In the genomic region with DNA sequence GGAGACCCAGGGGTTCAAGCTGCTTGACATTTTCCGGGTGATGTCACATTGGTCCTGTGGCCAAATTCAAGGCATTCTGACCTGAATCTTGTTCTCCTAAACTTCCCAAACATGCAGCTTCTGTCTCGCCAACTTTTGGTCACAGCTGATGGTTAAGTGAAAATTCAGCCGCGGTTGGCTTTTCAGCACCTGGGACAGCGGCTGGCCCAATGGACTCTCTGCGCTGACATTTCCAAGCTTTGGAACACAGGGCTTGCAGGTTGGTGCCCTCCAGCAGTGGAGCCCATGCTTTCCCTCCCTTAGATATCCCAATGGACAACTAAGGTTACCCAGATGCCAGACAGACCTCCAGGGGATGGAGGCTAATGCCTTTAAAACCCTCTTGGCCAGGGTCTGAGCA, we compare ENCODE assay signal across 12 mouse cellular contexts.
DNase-seq lines count a peak whose midpoint lies in the region; TF ChIP-seq lines count a peak whose summit lies in the region.
"Had no signal": no experiment of that assay in that cellular context is flagged by ENCODE, and none has a peak within 500 bp of the region (broad histone marks: within the 10 kb centered on the region; RNA-seq: fewer than 3 reads in every experiment).

No protein-coding gene starts in this region.

- 76% methylated on average over 6 of the region's 6 CpGs for WGBS in cerebellum, adult 2 months

- TF ChIP-seq POLR2A in cerebellum, adult 2 months (IDR thresholded peaks at IDR 0.05; ENCODE audit: borderline replicate concordance, insufficient read depth, low read length): no peak

- no peak overlapping the region for H3K27ac ChIP-seq in cerebellum, adult 2 months (ENCODE audit: insufficient read depth, low read length)
- H3K27ac ChIP-seq: hindbrain, embryonic 12.5 days; liver, embryonic 13.5 days had no signal

- peak; percentile 28 for DNase-seq in gastrocnemius, postnatal 10 days
- no peak for DNase-seq in gastrocnemius, postnatal 25 days
- DNase-seq in lung, postnatal 14 days: peak; percentile 2
- DNase-seq in lung, postnatal 36 days: no peak
- DNase-seq in embryo, embryonic 11.5 days (ENCODE audit: low read depth, low spot score): peak; percentile 22
- peak; percentile 21 for DNase-seq in retina, postnatal 1 day
- DNase-seq in T-cell, adult 2 months (ENCODE audit: low spot score): no peak
- no peak for DNase-seq in cerebellum, adult 2 months
- DNase-seq: layer of hippocampus, adult 9-11 months; liver, embryonic 13.5 days; midbrain, embryonic 14.5 days had no signal

- peaks cover 31% of the 10 kb centered on the region for H3K4me1 ChIP-seq in cerebellum, adult 2 months (ENCODE audit: control insufficient read depth, insufficient read depth, low read length)
- H3K4me1 ChIP-seq: hindbrain, embryonic 12.5 days; liver, embryonic 13.5 days had no signal

- H3K27me3 ChIP-seq in cerebellum, adult 2 months (ENCODE audit: control insufficient read depth, insufficient read depth, low read length): no peaks in the 10 kb centered on the region
- H3K27me3 ChIP-seq: hindbrain, embryonic 12.5 days; liver, embryonic 13.5 days had no signal

- H3K4me3 ChIP-seq in cerebellum, adult 2 months (replicated peaks; ENCODE audit: insufficient read depth, low read depth, low read length): no peak overlapping the region
- H3K4me3 ChIP-seq: hindbrain, embryonic 12.5 days; liver, embryonic 13.5 days had no signal

- TF ChIP-seq CTCF in cerebellum, adult 2 months (IDR thresholded peaks at IDR 0.05; ENCODE audit: borderline replicate concordance, insufficient read depth, low read depth, low read length): no peak

Comparison
In these comparisons a context has a peak if more than half of its experiments do, and no peak if none do; other contexts are left out.
1. DNase-seq: peak in gastrocnemius, postnatal 10 days (single experiment), lung, postnatal 14 days (single experiment), embryo, embryonic 11.5 days (single experiment) and retina, postnatal 1 day (single experiment); none in gastrocnemius, postnatal 25 days (single experiment), lung, postnatal 36 days (single experiment), T-cell, adult 2 months (single experiment) and cerebellum, adult 2 months (0 of 2).